Mouse (Mus musculus): ENCODE data around the gene Ttc12.

- TF ChIP-seq CTCF (IDR thresholded peaks at IDR 0.05; ENCODE audit: low read depth, low read length) (no peak), POLR2AphosphoS5 (IDR thresholded peaks at IDR 0.05; ENCODE audit: insufficient replicate concordance, low read depth, low read length) (no peak), TAL1 (conservative IDR thresholded peaks at IDR 0.05; ENCODE audit: low read depth, low read length) (no peak), GATA1 (IDR thresholded peaks at IDR 0.05; ENCODE audit: borderline replicate concordance, low read length) (no peak), GATA2 (IDR thresholded peaks at IDR 0.05; ENCODE audit: borderline replicate concordance, low read depth, low read length) (no peak)
These were observed 37.9 kb upstream of the Ttc12 start for GRCm38 (mm10) chr9:49523881-49524280.

Data from G1E (cell line).